Mouse (Mus musculus): ENCODE measurements around the gene Gm10130. TPM values are rescaled to one million over a fixed set of nuclear protein-coding genes. Genes with fewer than 3 reads are reported as not detected.
A peak's percentile ranks its signal among the peaks of the same experiment; 100 is the strongest.
"Not testable (repeated sequence)": the region's sequence is repeated elsewhere in the genome, so short reads cannot be mapped to it uniquely, and the experiment has no call there.

Gm10130 gene
- 10 to 100 TPM in 3 of 26 experiments, 1 to 10 TPM in 1, not detected in 22; 7.1 to 16.6 (median 12.0) TPM for total RNA-seq (2018; cell fraction: chromatin; rRNA removed)
- total RNA-seq (2018; cell fraction: cytosol; rRNA removed) = 1 to 10 TPM in 4 of 26 experiments, under 1 TPM in 1, not detected in 21; 0.67 to 1.7 (median 1.4) TPM
- 1 to 10 TPM in 3 of 26 experiments, not detected in 23; 4.5 to 8.0 (median 5.2) TPM for total RNA-seq (2018; cell fraction: nucleus; rRNA removed)
- not detected in 3 replicates for polyA plus RNA-seq (2018)

GRCm38 (mm10) chr2:150323402-150323801 lies at the start of gene Gm10130:
Gene Gm10130, plus strand, starts transcription at chr2:150323702.
- peaks cover 16% of the 10 kb centered on the region for H3K36me3 ChIP-seq (ENCODE audit: inconsistent target)
- WGBS (ENCODE audit: missing documents) = 98% methylated on average over 5 of the region's 5 CpGs
- H3K27ac ChIP-seq = no peak within 1 kb of the TSS
- peaks cover 34% of the 10 kb centered on the region for H3K79me2 ChIP-seq (ENCODE audit: inconsistent target)
- no peak within 1 kb of the TSS for H3K4me3 ChIP-seq (ENCODE audit: inconsistent target)

- no peaks in the 10 kb centered on the region for H3K79me2 ChIP-seq (ENCODE audit: inconsistent target)
- 68% methylated on average over 6 of the region's 6 CpGs for WGBS (ENCODE audit: missing documents)
- no peak overlapping the region for H3K27ac ChIP-seq
- no peaks in the 10 kb centered on the region for H3K36me3 ChIP-seq (ENCODE audit: inconsistent target)
- H3K4me3 ChIP-seq (ENCODE audit: inconsistent target) = no peak overlapping the region
These were observed 29.8 kb upstream of the Gm10130 start for GRCm38 (mm10) chr2:150293669-150294068.

GRCm38 (mm10) chr2:150299096-150299495 lies 24.4 kb upstream of the Gm10130 start:
- Histone ChIP-seq H3K4me3 (ENCODE audit: inconsistent target) (no peak overlapping the region), H3K27ac (no peak overlapping the region), H3K36me3 (ENCODE audit: inconsistent target) (no peaks in the 10 kb centered on the region), H3K79me2 (ENCODE audit: inconsistent target) (no peaks in the 10 kb centered on the region)
- 75% methylated on average over 1 of the region's 1 CpGs for WGBS (ENCODE audit: missing documents)

- WGBS (ENCODE audit: missing documents) = 74% methylated on average over 10 of the region's 10 CpGs
- no peak overlapping the region for H3K4me3 ChIP-seq (ENCODE audit: inconsistent target)
- H3K79me2 ChIP-seq (ENCODE audit: inconsistent target) = peaks cover 5% of the 10 kb centered on the region
- H3K36me3 ChIP-seq (ENCODE audit: inconsistent target) = no peaks in the 10 kb centered on the region
- H3K27ac ChIP-seq = no peak overlapping the region
These were observed 16.2 kb upstream of the Gm10130 start for GRCm38 (mm10) chr2:150307183-150307773.

GRCm38 (mm10) chr2:150310952-150311884 lies 12.3 kb upstream of the Gm10130 start:
- WGBS (ENCODE audit: missing documents) = 8% methylated on average over 13 of the region's 19 CpGs
- Histone ChIP-seq H3K79me2 (ENCODE audit: inconsistent target) (peaks cover 35% of the 10 kb centered on the region), H3K27ac (0 out of 2 replicates have a peak overlapping the region, but pooled peaks have one; percentile 2), H3K4me3 (ENCODE audit: inconsistent target) (peak overlapping the region; percentile 59)
- H3K36me3 ChIP-seq (ENCODE audit: inconsistent target) = not testable (repeated sequence)

- peaks cover 79% of the 10 kb centered on the region for H3K79me2 ChIP-seq (ENCODE audit: inconsistent target)
- no peaks in the 10 kb centered on the region for H3K36me3 ChIP-seq (ENCODE audit: inconsistent target)
- H3K4me3 ChIP-seq (ENCODE audit: inconsistent target) = no peak overlapping the region
These were observed 7.4 kb upstream of the Gm10130 start for GRCm38 (mm10) chr2:150316140-150316539.

GRCm38 (mm10) chr2:150318973-150319372 lies 4.5 kb upstream of the Gm10130 start:
- Histone ChIP-seq H3K27ac (no peak overlapping the region), H3K36me3 (ENCODE audit: inconsistent target) (peaks cover 5% of the 10 kb centered on the region; the same call in 1 of the 2 replicates), H3K4me3 (ENCODE audit: inconsistent target) (no peak overlapping the region), H3K79me2 (ENCODE audit: inconsistent target) (peaks cover 77% of the 10 kb centered on the region)
- WGBS (ENCODE audit: missing documents) = 100% methylated on average over 1 of the region's 1 CpGs

More at GRCm38 (mm10) chr2:150316140-150316539, 7.4 kb upstream of the Gm10130 start:
- no peak overlapping the region for H3K27ac ChIP-seq

- not testable (repeated sequence) for H3K79me2 ChIP-seq (ENCODE audit: inconsistent target); H3K4me3 ChIP-seq (ENCODE audit: inconsistent target); H3K36me3 ChIP-seq (ENCODE audit: inconsistent target); H3K27ac ChIP-seq
These were observed 33.6 kb downstream of the Gm10130 start for GRCm38 (mm10) chr2:150357136-150357535.

GRCm38 (mm10) chr2:150362113-150362877 lies 38.8 kb downstream of the Gm10130 start, which contains the start of gene 3300002I08Rik:
Gene 3300002I08Rik, minus strand, starts transcription at chr2:150362765.
- H3K36me3 ChIP-seq (ENCODE audit: inconsistent target); H3K79me2 ChIP-seq (ENCODE audit: inconsistent target): not testable (repeated sequence)
- WGBS (ENCODE audit: missing documents) = 4% methylated on average over 12 of the region's 17 CpGs
- peak within 1 kb of the TSS; percentile 64 for H3K4me3 ChIP-seq (ENCODE audit: inconsistent target)
- peak within 1 kb of the TSS; percentile 43 for H3K27ac ChIP-seq

GRCm38 (mm10) chr2:150362878-150363229 lies 39.4 kb downstream of the Gm10130 start:
- Histone ChIP-seq H3K36me3 (ENCODE audit: inconsistent target) (no peaks in the 10 kb centered on the region), H3K79me2 (ENCODE audit: inconsistent target) (peaks cover 3% of the 10 kb centered on the region; the same call in 1 of the 2 replicates), H3K4me3 (ENCODE audit: inconsistent target) (peak overlapping the region; percentile 64), H3K27ac (peak overlapping the region; percentile 43)
- WGBS (ENCODE audit: missing documents) = 3% methylated on average over 4 of the region's 4 CpGs

- H3K27ac ChIP-seq; H3K36me3 ChIP-seq (ENCODE audit: inconsistent target); H3K79me2 ChIP-seq (ENCODE audit: inconsistent target); H3K4me3 ChIP-seq (ENCODE audit: inconsistent target): not testable (repeated sequence)
- 96% methylated on average over 11 of the region's 19 CpGs for WGBS (ENCODE audit: missing documents)
These were observed 62.1 kb downstream of the Gm10130 start for GRCm38 (mm10) chr2:150385553-150386106.

GRCm38 (mm10) chr2:150390198-150390597 lies 66.7 kb downstream of the Gm10130 start:
- Histone ChIP-seq H3K27ac (no peak overlapping the region), H3K79me2 (ENCODE audit: inconsistent target) (no peaks in the 10 kb centered on the region), H3K4me3 (ENCODE audit: inconsistent target) (no peak overlapping the region), H3K36me3 (ENCODE audit: inconsistent target) (no peaks in the 10 kb centered on the region)
- 89% methylated on average over 1 of the region's 1 CpGs for WGBS (ENCODE audit: missing documents)

- H3K36me3 ChIP-seq (ENCODE audit: inconsistent target); H3K4me3 ChIP-seq (ENCODE audit: inconsistent target); H3K27ac ChIP-seq; H3K79me2 ChIP-seq (ENCODE audit: inconsistent target): not testable (repeated sequence)
- 96% methylated on average over 17 of the region's 17 CpGs for WGBS (ENCODE audit: missing documents)
These were observed 88.6 kb downstream of the Gm10130 start for GRCm38 (mm10) chr2:150412146-150412545.

All from macrophage (primary cell).